9 mouse cellular contexts compared by ENCODE assay signal in genomic region chr1:120468891-120469290, GRCm38 (mm10). TPM values are rescaled to one million over a fixed set of nuclear protein-coding genes. Genes with fewer than 3 reads are reported as not detected.
A peak's percentile ranks its signal among the peaks of the same experiment; 100 is the strongest.
DNase-seq lines count a peak whose midpoint lies in the region; ATAC-seq lines count a peak whose summit lies in the region.
"Had no signal": no experiment of that assay in that cellular context is flagged by ENCODE, and none has a peak within 500 bp of the region (broad histone marks: within the 10 kb centered on the region; RNA-seq: fewer than 3 reads in every experiment).

No protein-coding gene starts in this region.

- H3K27me3 ChIP-seq in forebrain, embryonic 10.5 days (ENCODE audit: poor library complexity, severe bottlenecking) = no peaks in the 10 kb centered on the region
- no peaks in the 10 kb centered on the region for H3K27me3 ChIP-seq in forebrain, embryonic 16.5 days (replicated peaks; ENCODE audit: control insufficient read depth, insufficient read depth, low read length)
- no peaks in the 10 kb centered on the region for H3K27me3 ChIP-seq in midbrain, embryonic 11.5 days (ENCODE audit: control insufficient read depth, insufficient read depth, low read length)
- H3K27me3 ChIP-seq: limb, embryonic 13.5 days had no signal

- peak; percentile 69 for DNase-seq in forebrain, embryonic 10.5 days (ENCODE audit: extremely low spot score, low spot score)
- peak; percentile 77 for DNase-seq in ES-CJ7 (ENCODE audit: low read depth, low spot score)
- DNase-seq in embryo, embryonic 11.5 days (ENCODE audit: low read depth, low spot score) = peak; percentile 54
- peak; percentile 69 for DNase-seq in heart, postnatal 4 days
- DNase-seq in layer of hippocampus, postnatal 36 days = peak; percentile 29 to 37
- DNase-seq in midbrain, embryonic 11.5 days (ENCODE audit: low spot score, missing footprints) = peak; percentile 96
- peak; percentile 82 for DNase-seq in testis, postnatal 10 days (ENCODE audit: low spot score)

- H3K4me1 ChIP-seq in forebrain, embryonic 10.5 days = peaks cover 10% of the 10 kb centered on the region
- no peaks in the 10 kb centered on the region for H3K4me1 ChIP-seq in forebrain, embryonic 16.5 days (replicated peaks; ENCODE audit: control insufficient read depth, insufficient read depth, low read length)
- H3K4me1 ChIP-seq in midbrain, embryonic 11.5 days (ENCODE audit: control insufficient read depth, insufficient read depth, low read length) = no peaks in the 10 kb centered on the region

- no peak overlapping the region for H3K9ac ChIP-seq in forebrain, embryonic 16.5 days (replicated peaks; ENCODE audit: low read depth, low read length)
- H3K9ac ChIP-seq in midbrain, embryonic 11.5 days (ENCODE audit: low read length) = no peak overlapping the region
- H3K9ac ChIP-seq: limb, embryonic 13.5 days had no signal

- no peak overlapping the region for H3K4me3 ChIP-seq in forebrain, embryonic 10.5 days
- H3K4me3 ChIP-seq in forebrain, embryonic 16.5 days (replicated peaks; ENCODE audit: low read length) = no peak overlapping the region
- no peak overlapping the region for H3K4me3 ChIP-seq in midbrain, embryonic 11.5 days (ENCODE audit: low read depth, low read length)
- H3K4me3 ChIP-seq: limb, embryonic 13.5 days had no signal

- no peak overlapping the region for H3K27ac ChIP-seq in forebrain, embryonic 10.5 days
- no peak overlapping the region for H3K27ac ChIP-seq in forebrain, embryonic 16.5 days (ENCODE audit: low read length)
- H3K27ac ChIP-seq in midbrain, embryonic 11.5 days (ENCODE audit: low read depth, low read length) = no peak overlapping the region
- H3K27ac ChIP-seq: limb, embryonic 13.5 days had no signal

- no peak for ATAC-seq in forebrain, embryonic 16.5 days
- peak; percentile 72 for ATAC-seq in midbrain, embryonic 11.5 days (ENCODE audit: low FRiP score)

- WGBS in forebrain, embryonic 10.5 days = 17% methylated on average over 15 of the region's 15 CpGs
- WGBS in forebrain, embryonic 16.5 days = 14% methylated on average over 15 of the region's 15 CpGs
- WGBS in midbrain, embryonic 11.5 days = 8% methylated on average over 15 of the region's 15 CpGs

- no peak overlapping the region for H3K4me2 ChIP-seq in forebrain, embryonic 16.5 days (ENCODE audit: low read length)
- no peak overlapping the region for H3K4me2 ChIP-seq in midbrain, embryonic 11.5 days
- H3K4me2 ChIP-seq: limb, embryonic 13.5 days had no signal

- H3K9me3 ChIP-seq in forebrain, embryonic 10.5 days = no peaks in the 10 kb centered on the region
- no peaks in the 10 kb centered on the region for H3K9me3 ChIP-seq in forebrain, embryonic 16.5 days (ENCODE audit: control insufficient read depth, low read length)
- H3K9me3 ChIP-seq in midbrain, embryonic 11.5 days (ENCODE audit: control insufficient read depth, low read length) = no peaks in the 10 kb centered on the region
- H3K9me3 ChIP-seq: limb, embryonic 13.5 days had no signal

- no peaks in the 10 kb centered on the region for H3K36me3 ChIP-seq in forebrain, embryonic 10.5 days (replicated peaks)
- no peaks in the 10 kb centered on the region for H3K36me3 ChIP-seq in forebrain, embryonic 16.5 days (ENCODE audit: control insufficient read depth, insufficient read depth)
- H3K36me3 ChIP-seq in midbrain, embryonic 11.5 days (ENCODE audit: control insufficient read depth, insufficient read depth, low read length) = no peaks in the 10 kb centered on the region
- H3K36me3 ChIP-seq: limb, embryonic 13.5 days had no signal

RNA-seq across cellular contexts. Expression of gene Marco, which starts 35.9 kb away (rescaled TPM):
- not detected in 2 replicates for polyA plus RNA-seq in forebrain, embryonic 10.5 days (2016; fragmentation: Nextera tagmentation; extraction: Ambion mirVana)
- 0.10 and 0.12 TPM in 2 replicates for polyA plus RNA-seq in forebrain, embryonic 16.5 days (2015; fragmentation: Nextera tagmentation; extraction: Ambion mirVana)
- under 1 TPM in 1 of 2 experiments, not detected in 1; 0.14 TPM for total RNA-seq in heart, postnatal 4 days (2021)
- total RNA-seq in layer of hippocampus, postnatal 36 days (2021) = not detected
- not detected in 2 replicates for polyA plus RNA-seq in midbrain, embryonic 11.5 days (2014; fragmentation: Nextera tagmentation; extraction: Ambion mirVana)

Comparison
In these comparisons a context has a peak if more than half of its experiments do, and no peak if none do; other contexts are left out.
1. DNase-seq: peak in every context shown above with its lines; median percentile 96 in midbrain, embryonic 11.5 days; 82 in testis, postnatal 10 days; 77 in ES-CJ7; 69 in forebrain, embryonic 10.5 days; 69 in heart, postnatal 4 days; 54 in embryo, embryonic 11.5 days; 33 in layer of hippocampus, postnatal 36 days.